Mouse (Mus musculus) liver, embryonic 14.5 days (tissue): ENCODE measurements around the gene Ssbp1.

Source experiments
- CTCF ChIP-seq: IDR thresholded peaks from 2 replicates; pipeline ENCODE4 v1.5.1; 2016; ENCODE audit warnings: antibody characterized with exemption, low read depth, control low read depth
- EP300 ChIP-seq: IDR thresholded peaks from 2 replicates; pipeline ENCODE4 v1.6.1; 2016; ENCODE audit warnings: antibody characterized with exemption, low read depth

GRCm38 (mm10) chr6:40519408-40519807, 48.3 kb downstream of the Ssbp1 start, which contains the start of gene Prss37:
- TF ChIP-seq CTCF: no peak
- no peak for TF ChIP-seq EP300
